Mouse (Mus musculus): ENCODE measurements around the gene Smad5. TPM values are rescaled to one million over a fixed set of nuclear protein-coding genes. Genes with fewer than 3 reads are reported as not detected.

The Smad5 gene
- total and polyA plus RNA-seq, 3 experiments = 4.3 to 40.7 (median 15.2) TPM

DNA sequence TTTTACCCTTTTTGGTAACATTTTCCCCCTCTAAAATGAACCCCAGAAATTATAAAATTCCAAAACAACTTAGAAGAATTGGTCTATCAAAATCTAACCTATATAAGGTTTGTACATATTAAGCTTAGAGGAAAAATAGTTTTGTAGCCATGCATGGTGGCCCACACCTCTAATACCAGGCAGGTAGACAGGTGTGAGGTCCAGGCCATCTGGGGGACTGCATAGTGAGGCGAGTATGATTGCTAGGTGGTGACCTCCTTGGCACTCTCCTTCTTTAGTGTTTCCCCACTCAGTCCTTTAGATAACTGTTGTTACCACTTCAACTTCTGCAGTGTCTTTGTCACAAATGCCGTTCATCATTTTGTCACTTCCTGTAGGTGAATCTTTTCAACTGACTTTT is 1.8 kb downstream of the Smad5 start:
- DNase-seq (ENCODE audit: low spot score) = no peak
- Histone ChIP-seq H3K9me3 (replicated peaks) (no peaks in the 10 kb centered on the region), H3K4me1 (ENCODE audit: insufficient read depth, low read depth, low read length) (peaks cover 27% of the 10 kb centered on the region), H3K36me3 (replicated peaks) (peaks cover 32% of the 10 kb centered on the region), H3K27me3 (ENCODE audit: insufficient read depth, low read length) (no peaks in the 10 kb centered on the region), H3K4me3 (ENCODE audit: low read depth, low read length) (no peak overlapping the region)
- no peak for TF ChIP-seq CTCF (IDR thresholded peaks at IDR 0.05; ENCODE audit: low read depth, low read length)
- no peak for TF ChIP-seq TAL1 (conservative IDR thresholded peaks at IDR 0.05; ENCODE audit: low read depth, low read length)
- TF ChIP-seq GATA1 (IDR thresholded peaks at IDR 0.05; ENCODE audit: borderline replicate concordance, low read length) = no peak
- TF ChIP-seq POLR2AphosphoS5 (IDR thresholded peaks at IDR 0.05; ENCODE audit: insufficient replicate concordance, low read depth, low read length) = no peak
- TF ChIP-seq GATA2 (IDR thresholded peaks at IDR 0.05; ENCODE audit: borderline replicate concordance, low read depth, low read length) = no peak
- no peak for ATAC-seq (ENCODE audit: extremely low read depth, insufficient number of reproducible peaks, low FRiP score, poor library complexity, severe bottlenecking)

DNA sequence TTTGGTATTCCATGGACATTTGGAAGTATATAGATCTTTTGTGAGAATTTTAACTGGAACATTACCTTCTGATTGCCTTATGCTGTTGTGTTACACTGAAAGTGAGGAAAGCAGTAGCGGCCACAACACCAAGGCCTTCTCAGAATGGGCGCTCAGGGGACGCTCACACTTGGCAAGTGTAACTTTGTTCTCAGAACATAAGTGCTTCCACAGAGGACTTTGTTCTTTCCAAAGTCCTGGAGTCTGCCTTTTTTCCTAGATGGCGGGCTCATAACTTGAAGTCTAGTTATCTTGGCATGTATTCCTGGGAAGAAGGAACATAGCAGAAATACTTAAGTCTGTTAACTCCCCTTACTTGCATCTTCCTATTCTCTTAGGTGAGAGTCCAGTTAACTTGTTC is 4.3 kb downstream of the Smad5 start:
- Histone ChIP-seq H3K27me3 (ENCODE audit: insufficient read depth, low read length) (no peaks in the 10 kb centered on the region), H3K4me1 (ENCODE audit: insufficient read depth, low read depth, low read length) (peaks cover 28% of the 10 kb centered on the region), H3K36me3 (replicated peaks) (peaks cover 39% of the 10 kb centered on the region), H3K4me3 (ENCODE audit: low read depth, low read length) (no peak overlapping the region), H3K9me3 (replicated peaks) (no peaks in the 10 kb centered on the region)
- TF ChIP-seq TAL1 (conservative IDR thresholded peaks at IDR 0.05; ENCODE audit: low read depth, low read length) = no peak
- TF ChIP-seq GATA2 (IDR thresholded peaks at IDR 0.05; ENCODE audit: borderline replicate concordance, low read depth, low read length) = no peak
- no peak for TF ChIP-seq CTCF (IDR thresholded peaks at IDR 0.05; ENCODE audit: low read depth, low read length)
- no peak for TF ChIP-seq POLR2AphosphoS5 (IDR thresholded peaks at IDR 0.05; ENCODE audit: insufficient replicate concordance, low read depth, low read length)
- TF ChIP-seq GATA1 (IDR thresholded peaks at IDR 0.05; ENCODE audit: borderline replicate concordance, low read length) = no peak
- no peak for DNase-seq (ENCODE audit: low spot score)
- ATAC-seq (ENCODE audit: extremely low read depth, insufficient number of reproducible peaks, low FRiP score, poor library complexity, severe bottlenecking) = no peak

- Histone ChIP-seq H3K9me3 (replicated peaks) (no peaks in the 10 kb centered on the region), H3K4me1 (ENCODE audit: insufficient read depth, low read depth, low read length) (peaks cover 24% of the 10 kb centered on the region), H3K27me3 (ENCODE audit: insufficient read depth, low read length) (no peaks in the 10 kb centered on the region), H3K4me3 (ENCODE audit: low read depth, low read length) (no peak overlapping the region), H3K36me3 (replicated peaks) (peaks cover 42% of the 10 kb centered on the region)
- ATAC-seq (ENCODE audit: extremely low read depth, insufficient number of reproducible peaks, low FRiP score, poor library complexity, severe bottlenecking) = no peak
- TF ChIP-seq CTCF (IDR thresholded peaks at IDR 0.05; ENCODE audit: low read depth, low read length) (no peak), GATA1 (IDR thresholded peaks at IDR 0.05; ENCODE audit: borderline replicate concordance, low read length) (no peak), POLR2AphosphoS5 (IDR thresholded peaks at IDR 0.05; ENCODE audit: insufficient replicate concordance, low read depth, low read length) (no peak), TAL1 (conservative IDR thresholded peaks at IDR 0.05; ENCODE audit: low read depth, low read length) (no peak), GATA2 (IDR thresholded peaks at IDR 0.05; ENCODE audit: borderline replicate concordance, low read depth, low read length) (no peak)
- no peak for DNase-seq (ENCODE audit: low spot score)
These were observed 4.8 kb downstream of the Smad5 start for GRCm38 (mm10) chr13:56707606-56708005.

DNA sequence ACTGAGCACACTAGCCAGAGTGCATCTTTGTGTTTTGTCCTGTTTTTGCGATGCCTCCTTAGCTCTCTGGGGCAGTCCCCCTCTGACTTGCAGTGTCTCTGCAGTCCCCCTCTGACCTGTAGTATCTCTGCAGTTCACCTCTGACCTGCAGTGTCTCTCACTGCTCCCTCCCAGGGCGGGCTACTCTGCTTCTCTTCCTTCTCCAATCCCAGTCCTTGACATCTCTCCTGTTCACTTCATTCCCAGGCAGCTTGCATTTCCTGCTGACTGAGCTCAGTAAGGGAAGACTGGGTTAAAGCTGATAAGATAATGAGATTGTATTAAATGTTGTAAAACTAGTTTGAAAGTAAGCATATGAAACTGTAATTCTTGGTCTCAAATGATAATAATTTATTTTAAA is 7.8 kb downstream of the Smad5 start:
- H3K36me3 ChIP-seq (replicated peaks) = peaks cover 36% of the 10 kb centered on the region
- TF ChIP-seq GATA1 (IDR thresholded peaks at IDR 0.05; ENCODE audit: borderline replicate concordance, low read length) (no peak), CTCF (IDR thresholded peaks at IDR 0.05; ENCODE audit: low read depth, low read length) (no peak), POLR2AphosphoS5 (IDR thresholded peaks at IDR 0.05; ENCODE audit: insufficient replicate concordance, low read depth, low read length) (no peak), GATA2 (IDR thresholded peaks at IDR 0.05; ENCODE audit: borderline replicate concordance, low read depth, low read length) (no peak), TAL1 (conservative IDR thresholded peaks at IDR 0.05; ENCODE audit: low read depth, low read length) (no peak)
- ATAC-seq (ENCODE audit: extremely low read depth, insufficient number of reproducible peaks, low FRiP score, poor library complexity, severe bottlenecking) (no peak), DNase-seq (ENCODE audit: low spot score) (no peak)
- no peaks in the 10 kb centered on the region for H3K9me3 ChIP-seq (replicated peaks)
- no peaks in the 10 kb centered on the region for H3K27me3 ChIP-seq (ENCODE audit: insufficient read depth, low read length)
- H3K4me3 ChIP-seq (ENCODE audit: low read depth, low read length) = no peak overlapping the region
- peaks cover 8% of the 10 kb centered on the region for H3K4me1 ChIP-seq (ENCODE audit: insufficient read depth, low read depth, low read length)

GRCm38 (mm10) chr13:56712221-56712620 is 9.4 kb downstream of the Smad5 start:
- no peak for ATAC-seq (ENCODE audit: extremely low read depth, insufficient number of reproducible peaks, low FRiP score, poor library complexity, severe bottlenecking)
- TF ChIP-seq GATA1 (IDR thresholded peaks at IDR 0.05; ENCODE audit: borderline replicate concordance, low read length) = no peak

GRCm38 (mm10) chr13:56726551-56726950 is 23.7 kb downstream of the Smad5 start:
- Histone ChIP-seq H3K9me3 (replicated peaks) (no peaks in the 10 kb centered on the region), H3K36me3 (replicated peaks) (peaks cover 76% of the 10 kb centered on the region), H3K4me1 (ENCODE audit: insufficient read depth, low read depth, low read length) (no peaks in the 10 kb centered on the region), H3K4me3 (ENCODE audit: low read depth, low read length) (no peak overlapping the region), H3K27me3 (ENCODE audit: insufficient read depth, low read length) (no peaks in the 10 kb centered on the region)
- ATAC-seq (ENCODE audit: extremely low read depth, insufficient number of reproducible peaks, low FRiP score, poor library complexity, severe bottlenecking) = no peak
- no peak for DNase-seq (ENCODE audit: low spot score)
- TF ChIP-seq CTCF (IDR thresholded peaks at IDR 0.05; ENCODE audit: low read depth, low read length) (no peak), POLR2AphosphoS5 (IDR thresholded peaks at IDR 0.05; ENCODE audit: insufficient replicate concordance, low read depth, low read length) (no peak), GATA2 (IDR thresholded peaks at IDR 0.05; ENCODE audit: borderline replicate concordance, low read depth, low read length) (no peak), GATA1 (IDR thresholded peaks at IDR 0.05; ENCODE audit: borderline replicate concordance, low read length) (no peak), TAL1 (conservative IDR thresholded peaks at IDR 0.05; ENCODE audit: low read depth, low read length) (no peak)

More at GRCm38 (mm10) chr13:56712221-56712620, 9.4 kb downstream of the Smad5 start:
- Histone ChIP-seq H3K4me3 (ENCODE audit: low read depth, low read length) (no peak overlapping the region), H3K27me3 (ENCODE audit: insufficient read depth, low read length) (no peaks in the 10 kb centered on the region), H3K4me1 (ENCODE audit: insufficient read depth, low read depth, low read length) (peaks cover 4% of the 10 kb centered on the region), H3K36me3 (replicated peaks) (peaks cover 24% of the 10 kb centered on the region), H3K9me3 (replicated peaks) (no peaks in the 10 kb centered on the region)
- DNase-seq (ENCODE audit: low spot score) = no peak

DNA sequence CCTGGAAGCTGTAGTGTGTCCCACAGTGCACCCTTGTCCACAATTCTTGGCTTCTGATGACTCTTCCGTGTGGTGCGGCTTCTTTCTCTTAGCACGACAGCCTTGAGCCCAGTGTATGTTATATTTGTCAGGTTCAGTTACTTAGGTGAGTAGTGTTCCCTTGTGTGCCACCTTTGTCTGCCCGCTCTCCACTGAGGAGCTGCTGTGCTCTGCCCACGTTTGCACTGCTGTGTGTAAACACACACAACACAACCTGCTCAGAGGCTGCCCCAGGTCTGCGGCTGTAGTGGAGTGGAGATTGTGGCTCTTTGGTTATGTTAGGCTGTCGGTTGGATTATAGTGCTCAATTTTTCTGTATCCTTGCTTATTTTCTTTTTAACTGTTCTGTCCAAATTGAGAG is 26.2 kb downstream of the Smad5 start:
- H3K4me1 ChIP-seq (ENCODE audit: insufficient read depth, low read depth, low read length) = no peaks in the 10 kb centered on the region
- H3K36me3 ChIP-seq (replicated peaks) = peaks cover 85% of the 10 kb centered on the region
- no peak overlapping the region for H3K4me3 ChIP-seq (ENCODE audit: low read depth, low read length)
- no peak for ATAC-seq (ENCODE audit: extremely low read depth, insufficient number of reproducible peaks, low FRiP score, poor library complexity, severe bottlenecking)
- no peak for TF ChIP-seq GATA1 (IDR thresholded peaks at IDR 0.05; ENCODE audit: borderline replicate concordance, low read length)
- TF ChIP-seq CTCF (IDR thresholded peaks at IDR 0.05; ENCODE audit: low read depth, low read length) = no peak
- no peak for TF ChIP-seq POLR2AphosphoS5 (IDR thresholded peaks at IDR 0.05; ENCODE audit: insufficient replicate concordance, low read depth, low read length)
- H3K27me3 ChIP-seq (ENCODE audit: insufficient read depth, low read length) = no peaks in the 10 kb centered on the region
- H3K9me3 ChIP-seq (replicated peaks) = no peaks in the 10 kb centered on the region
- no peak for DNase-seq (ENCODE audit: low spot score)
